20 mouse cellular contexts compared by ENCODE assay signal in genomic region chr10:76762411-76762810, GRCm38 (mm10). TPM values are rescaled to one million over a fixed set of nuclear protein-coding genes. Genes with fewer than 3 reads are reported as not detected.
DNase-seq lines count a peak whose midpoint lies in the region; ATAC-seq lines count a peak whose summit lies in the region.
"Had no signal": no experiment of that assay in that cellular context is flagged by ENCODE, and none has a peak within 500 bp of the region (broad histone marks: within the 10 kb centered on the region; RNA-seq: fewer than 3 reads in every experiment).

No protein-coding gene starts in this region.

- H3K9me3 ChIP-seq in heart, embryonic 10.5 days, result no peaks in the 10 kb centered on the region
- no peaks in the 10 kb centered on the region for H3K9me3 ChIP-seq in neural tube, embryonic 15.5 days (replicated peaks)
- H3K9me3 ChIP-seq: embryonic facial prominence, embryonic 13.5 days; heart, embryonic 13.5 days; hindbrain, embryonic 12.5 days had no signal

- intact Hi-C loops in heart, postnatal 36 days (cut with DNase I), result no loop called here

- no peak overlapping the region for H3K27ac ChIP-seq in heart, embryonic 10.5 days
- no peak overlapping the region for H3K27ac ChIP-seq in neural tube, embryonic 15.5 days (replicated peaks)
- H3K27ac ChIP-seq: embryonic facial prominence, embryonic 13.5 days; heart, adult 2 months; heart, embryonic 13.5 days; hindbrain, embryonic 12.5 days had no signal

- no peak overlapping the region for H3K4me3 ChIP-seq in heart, embryonic 10.5 days
- no peak overlapping the region for H3K4me3 ChIP-seq in neural tube, embryonic 15.5 days (replicated peaks)
- H3K4me3 ChIP-seq: embryonic facial prominence, embryonic 13.5 days; heart, adult 2 months; heart, embryonic 13.5 days; hindbrain, embryonic 12.5 days had no signal

- peak; percentile 68 for DNase-seq in heart, embryonic 10.5 days (ENCODE audit: low spot score)
- DNase-seq in heart, postnatal 36 days, result no peak
- DNase-seq in neural tube, embryonic 10.5 days (ENCODE audit: extremely low spot score, low spot score), result peak; percentile 10
- DNase-seq in testis, postnatal 10 days (ENCODE audit: low spot score), result peak; percentile 38
- DNase-seq in testis, postnatal 14 days (ENCODE audit: low spot score), result no peak
- DNase-seq: adrenal gland, adult 2 months; adrenal gland, postnatal 25 days; cerebellum, adult 18-20 months; cerebellum, adult 9-11 months; cerebellum, postnatal 36 days; gastrocnemius, postnatal 10 days; heart, postnatal 4 days had no signal

- H3K36me3 ChIP-seq in heart, embryonic 10.5 days, result no peaks in the 10 kb centered on the region
- peaks cover 8% of the 10 kb centered on the region for H3K36me3 ChIP-seq in neural tube, embryonic 15.5 days
- H3K36me3 ChIP-seq: heart, embryonic 13.5 days had no signal

- H3K4me2 ChIP-seq in neural tube, embryonic 15.5 days, result no peak overlapping the region
- H3K4me2 ChIP-seq: embryonic facial prominence, embryonic 13.5 days; heart, embryonic 13.5 days; hindbrain, embryonic 12.5 days had no signal

- 82% methylated on average over 7 of the region's 7 CpGs for WGBS in heart, embryonic 10.5 days
- WGBS in neural tube, embryonic 15.5 days, result 94% methylated on average over 7 of the region's 7 CpGs

- H3K9ac ChIP-seq in neural tube, embryonic 15.5 days (replicated peaks), result no peak overlapping the region
- H3K9ac ChIP-seq: embryonic facial prominence, embryonic 13.5 days; heart, embryonic 13.5 days; hindbrain, embryonic 12.5 days had no signal

- H3K27me3 ChIP-seq in heart, embryonic 10.5 days (ENCODE audit: insufficient read depth, poor library complexity, severe bottlenecking), result no peaks in the 10 kb centered on the region
- H3K27me3 ChIP-seq in neural tube, embryonic 15.5 days (replicated peaks), result no peaks in the 10 kb centered on the region
- H3K27me3 ChIP-seq: embryonic facial prominence, embryonic 13.5 days; heart, embryonic 13.5 days; hindbrain, embryonic 12.5 days had no signal

- no peak for ATAC-seq in neural tube, embryonic 15.5 days (ENCODE audit: low FRiP score)
- no peak for ATAC-seq in megakaryocyte, adult 5-6 weeks (ENCODE audit: poor library complexity, severe bottlenecking)
- ATAC-seq: forebrain, embryonic 16.5 days; hindbrain, embryonic 16.5 days had no signal

- H3K4me1 ChIP-seq in heart, embryonic 10.5 days, result no peaks in the 10 kb centered on the region
- no peaks in the 10 kb centered on the region for H3K4me1 ChIP-seq in neural tube, embryonic 15.5 days
- H3K4me1 ChIP-seq: embryonic facial prominence, embryonic 13.5 days; heart, embryonic 13.5 days; hindbrain, embryonic 12.5 days had no signal

RNA-seq across cellular contexts. Expression of gene Col6a1, which starts 36.4 kb away (rescaled TPM):
- 17.1 and 18.2 TPM in 2 replicates for polyA plus RNA-seq in heart, embryonic 10.5 days (2016; fragmentation: Nextera tagmentation; extraction: Ambion mirVana)
- total RNA-seq in heart, postnatal 36 days (2021), result 10 to 100 TPM; 69.8 to 78.5 TPM
- polyA plus RNA-seq in neural tube, embryonic 15.5 days (2015; fragmentation: Nextera tagmentation; extraction: Ambion mirVana), result 34.3 and 67.0 TPM in 2 replicates
- 0.09 and 0.41 TPM in 2 replicates for total RNA-seq in megakaryocyte, adult 5-6 weeks (2015)
- 0.40 and 0.41 TPM in 2 replicates for total RNA-seq in megakaryocyte, adult 5-6 weeks (2017)

Comparison
In these comparisons a context has a peak if more than half of its experiments do, and no peak if none do; other contexts are left out.
1. DNase-seq: peak in heart, embryonic 10.5 days (single experiment), neural tube, embryonic 10.5 days (single experiment) and testis, postnatal 10 days (single experiment); none in heart, postnatal 36 days (0 of 2) and testis, postnatal 14 days (single experiment).
2. RNA of gene Col6a1, which starts 36.4 kb away (total RNA-seq): 69.8 to 78.5 TPM in heart, postnatal 36 days; 0.09 to 0.41 TPM in megakaryocyte, adult 5-6 weeks; every median in the first group is over 10 times any median in the second.